Mouse (Mus musculus): ENCODE measurements around the gene Rbms1.

Gene Rbms1

DNA sequence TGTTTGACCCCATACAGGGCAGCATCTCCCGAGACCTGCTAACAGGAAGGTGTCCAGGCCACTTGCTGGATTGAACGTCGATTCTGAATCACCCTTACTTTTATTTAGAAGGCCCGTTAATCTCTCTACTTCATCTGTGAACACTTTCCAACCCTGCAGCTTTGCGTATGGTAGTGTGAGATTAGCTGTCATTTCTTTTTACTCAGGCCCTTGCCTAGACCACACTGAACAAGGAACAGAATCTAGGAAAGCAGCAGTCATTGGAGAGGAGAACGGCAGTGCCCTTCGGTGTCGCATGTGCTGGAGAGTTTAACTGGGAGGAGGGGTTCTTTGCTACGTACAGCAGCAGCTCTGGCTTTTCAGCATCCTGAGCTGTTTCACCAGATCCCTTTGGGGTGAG lies 167.1 kb downstream of the Rbms1 start:
- ATAC-seq (ENCODE audit: insufficient number of reproducible peaks, low FRiP score, low TSS enrichment), result no peak

DNA sequence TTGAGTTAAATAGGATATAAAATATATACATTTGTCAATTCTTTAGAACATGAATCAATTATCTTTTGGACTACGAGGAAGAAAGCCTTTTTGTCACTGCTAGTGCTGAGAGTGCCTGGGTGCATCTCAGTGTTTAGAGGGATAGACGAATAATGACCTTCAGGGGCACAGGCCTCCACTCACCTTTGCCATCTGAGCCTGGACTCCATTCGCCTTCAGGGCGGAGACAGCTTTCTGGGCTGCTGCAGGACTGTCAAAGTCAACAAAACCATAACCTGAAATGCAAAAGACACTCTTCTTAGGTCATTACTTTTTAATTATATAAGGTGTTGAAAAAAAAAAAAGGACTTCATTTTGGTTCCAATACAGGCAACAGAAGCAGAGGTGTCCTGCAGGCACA lies 170.5 kb downstream of the Rbms1 start:
- no peak for ATAC-seq (ENCODE audit: insufficient number of reproducible peaks, low FRiP score, low TSS enrichment)

DNA sequence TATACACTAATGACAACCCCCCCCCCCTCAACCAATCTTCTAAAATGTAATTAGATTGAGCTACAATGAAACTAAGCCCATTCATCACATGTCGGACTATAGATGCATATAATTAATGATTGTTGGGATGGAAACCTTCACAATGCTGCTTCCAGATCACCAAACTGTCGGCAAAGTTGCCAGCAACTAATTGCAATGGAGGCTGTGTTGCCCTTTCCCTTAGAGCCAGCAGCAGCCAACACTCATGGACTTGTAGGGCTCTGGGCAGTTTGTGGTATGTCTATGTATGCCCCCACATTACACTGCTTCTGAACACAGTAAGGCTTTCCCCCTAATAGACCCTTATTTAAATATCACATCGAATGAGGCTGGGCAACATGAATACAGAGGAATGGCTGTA lies 173.9 kb downstream of the Rbms1 start:
- ATAC-seq (ENCODE audit: insufficient number of reproducible peaks, low FRiP score, low TSS enrichment), result no peak

DNA sequence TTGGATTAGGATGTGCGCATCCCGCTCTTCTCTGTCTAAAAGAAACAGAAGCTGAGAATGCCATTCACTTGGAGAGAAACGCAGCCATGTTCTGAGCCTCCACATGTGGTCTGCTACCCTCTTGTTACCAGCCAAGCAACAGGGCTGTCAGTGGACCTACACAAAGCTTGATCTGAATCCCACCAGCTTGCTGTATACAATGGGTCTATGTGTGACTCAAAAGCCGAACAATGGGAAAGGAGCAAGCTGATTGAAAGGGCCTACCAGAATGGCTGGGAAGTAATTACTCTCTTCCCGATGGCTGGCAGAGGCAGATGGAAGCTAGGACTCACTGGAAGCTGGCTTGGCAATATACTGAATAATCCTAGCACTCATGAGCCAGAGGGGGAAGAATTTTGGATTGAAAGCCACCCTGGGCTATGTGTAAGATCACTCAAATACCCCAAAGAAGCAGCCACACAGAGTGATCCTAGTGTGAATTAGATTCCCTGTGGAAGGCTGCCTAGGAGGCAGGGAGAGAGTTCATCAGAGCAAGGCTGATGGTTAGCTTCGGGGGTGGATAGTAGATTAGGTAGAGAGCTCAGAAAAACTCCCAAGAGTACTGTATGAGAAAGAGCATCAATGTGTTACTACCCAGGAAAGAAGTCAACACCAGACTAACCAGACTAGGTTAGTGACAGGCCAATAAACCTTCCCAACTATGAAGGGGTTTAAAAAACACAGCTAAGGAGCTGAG lies 174.7 kb downstream of the Rbms1 start:
- ATAC-seq (ENCODE audit: insufficient number of reproducible peaks, low FRiP score, low TSS enrichment), result no peak

DNA sequence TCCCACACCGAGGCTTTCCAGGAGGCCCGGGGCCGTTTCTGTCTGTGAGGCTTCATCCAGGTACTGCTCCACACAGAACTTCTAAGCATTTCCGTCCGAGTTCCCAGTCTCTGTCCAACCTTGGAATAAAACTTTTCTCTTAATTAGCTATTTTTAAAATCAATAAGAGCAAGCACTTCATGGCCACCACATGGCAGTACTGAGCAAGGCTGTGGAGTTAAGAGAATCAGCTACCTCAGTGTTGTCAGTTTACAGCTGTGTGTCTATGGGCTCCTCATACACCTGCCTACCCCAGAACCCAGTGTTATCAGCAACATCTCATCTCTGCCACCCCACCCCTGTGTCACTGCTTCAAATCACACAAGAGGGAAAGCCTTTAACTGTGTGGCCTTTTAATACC lies 175.9 kb downstream of the Rbms1 start:
- no peak for ATAC-seq (ENCODE audit: insufficient number of reproducible peaks, low FRiP score, low TSS enrichment)

DNA sequence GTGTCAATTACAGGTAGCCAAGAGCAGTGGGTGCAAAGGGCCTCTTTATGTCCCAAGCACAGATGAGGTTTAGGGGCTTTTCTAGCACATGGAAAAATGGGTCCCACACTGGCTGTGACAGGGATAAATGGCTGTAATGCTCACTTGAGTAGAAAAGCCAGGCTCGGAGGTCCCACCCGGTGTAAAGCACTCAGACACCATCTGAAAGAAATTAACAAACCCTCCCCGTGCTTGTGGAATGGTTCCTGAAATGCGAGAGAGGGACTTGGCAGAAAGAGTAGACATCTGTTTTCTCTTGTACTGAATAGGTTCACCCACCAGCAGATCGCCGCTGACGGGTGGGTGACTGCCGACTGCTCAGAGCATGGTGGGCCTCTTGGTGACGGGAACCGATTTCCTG lies 176.7 kb downstream of the Rbms1 start:
- no peak for ATAC-seq (ENCODE audit: insufficient number of reproducible peaks, low FRiP score, low TSS enrichment)

DNA sequence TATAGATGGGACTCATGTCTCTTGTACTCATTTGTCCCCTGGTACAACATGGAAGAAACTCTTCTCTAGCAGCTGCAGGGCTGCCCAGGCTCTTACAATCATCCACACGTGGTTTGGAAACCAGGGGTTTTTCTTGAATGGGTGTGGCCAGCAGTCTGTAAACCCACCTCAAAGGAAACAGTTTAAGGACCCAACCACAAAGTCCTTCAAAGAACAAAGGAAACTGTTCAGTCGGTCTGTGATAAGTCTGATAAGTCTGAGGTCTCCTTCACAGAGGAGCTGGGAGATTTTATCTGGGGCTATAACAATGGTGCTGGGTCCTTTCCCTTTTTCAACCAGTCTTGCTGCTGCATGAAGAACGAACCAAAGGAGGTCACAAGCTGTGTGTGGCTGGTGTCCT lies 188.5 kb downstream of the Rbms1 start:
- ATAC-seq (ENCODE audit: insufficient number of reproducible peaks, low FRiP score, low TSS enrichment), result no peak

DNA sequence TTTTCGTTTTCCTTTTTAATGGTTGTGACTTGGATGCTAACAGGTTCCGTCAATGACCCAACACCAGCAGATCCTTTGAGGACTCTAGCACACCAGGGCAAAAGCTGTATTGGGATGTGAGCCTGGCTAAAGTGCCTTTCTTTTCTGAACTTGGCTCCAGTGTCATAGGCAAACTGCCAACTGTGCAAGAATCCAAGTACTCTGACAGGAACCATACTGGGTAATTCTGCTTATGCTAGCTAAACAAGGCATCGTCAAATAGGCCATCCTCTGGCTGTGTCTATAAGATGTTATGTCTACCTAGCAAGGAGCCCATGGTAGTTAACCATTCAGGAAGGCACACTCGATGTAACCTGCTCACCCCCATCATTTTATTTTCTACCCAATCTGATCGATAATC lies 189.4 kb downstream of the Rbms1 start:
- no peak for ATAC-seq (ENCODE audit: insufficient number of reproducible peaks, low FRiP score, low TSS enrichment)

DNA sequence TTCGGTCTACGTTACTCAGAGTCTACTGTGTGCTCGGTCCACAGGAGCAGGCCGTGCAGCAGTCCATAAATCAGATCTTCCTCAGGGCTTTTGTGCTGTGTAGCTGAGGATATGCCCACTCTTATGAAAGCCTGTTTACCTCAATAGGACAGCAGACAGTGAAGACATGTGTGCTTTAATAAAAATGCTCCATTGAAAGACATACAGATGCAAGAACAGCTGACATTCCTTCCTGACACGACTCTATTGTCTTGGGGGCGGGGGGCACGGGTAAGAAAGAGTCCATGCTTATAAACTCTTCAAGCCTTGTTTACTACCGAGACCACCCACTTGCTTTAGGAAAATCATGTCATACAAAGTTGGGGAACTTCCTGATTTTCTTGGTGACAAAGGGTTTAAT lies 196.6 kb downstream of the Rbms1 start:
- ATAC-seq (ENCODE audit: insufficient number of reproducible peaks, low FRiP score, low TSS enrichment), result no peak

DNA sequence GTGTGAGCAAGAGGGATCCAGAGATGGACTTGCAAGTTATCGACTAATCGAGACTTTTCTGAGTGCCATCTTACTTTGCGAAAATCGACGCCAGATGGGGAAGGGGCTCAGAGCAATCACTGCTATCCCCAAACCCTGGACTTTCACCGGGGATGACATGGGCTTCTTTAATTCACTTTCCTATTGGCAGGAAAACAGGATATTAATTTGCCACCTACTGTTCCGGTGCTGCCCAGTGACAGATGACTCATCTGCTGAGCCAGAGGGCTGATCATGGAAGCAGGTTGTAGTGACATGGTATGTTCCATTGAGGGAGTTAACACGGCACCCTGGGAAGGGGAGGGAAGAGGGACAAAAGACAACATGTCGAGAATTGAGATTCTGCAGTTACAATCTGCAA lies 206.8 kb downstream of the Rbms1 start:
- ATAC-seq (ENCODE audit: insufficient number of reproducible peaks, low FRiP score, low TSS enrichment), result no peak

DNA sequence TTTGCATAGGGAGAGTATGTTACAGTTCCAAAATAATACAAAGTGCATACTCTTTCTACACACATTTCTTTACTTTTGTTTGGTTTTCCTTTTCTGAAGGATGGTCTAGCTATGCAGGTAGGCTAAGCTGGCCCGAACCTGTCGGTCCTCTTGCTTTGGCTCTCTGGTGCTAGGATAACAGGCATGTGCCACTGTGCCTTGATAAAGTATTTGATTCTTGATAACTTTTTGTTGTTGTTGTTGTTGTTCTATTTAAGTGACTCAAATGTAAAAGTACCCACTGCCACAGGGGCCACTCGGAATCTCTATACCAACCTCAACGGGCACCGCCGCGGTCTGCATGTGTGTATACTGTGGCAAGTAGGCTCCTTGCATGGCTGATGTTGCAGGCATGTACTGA lies 207.9 kb downstream of the Rbms1 start:
- ATAC-seq (ENCODE audit: insufficient number of reproducible peaks, low FRiP score, low TSS enrichment), result no peak

DNA sequence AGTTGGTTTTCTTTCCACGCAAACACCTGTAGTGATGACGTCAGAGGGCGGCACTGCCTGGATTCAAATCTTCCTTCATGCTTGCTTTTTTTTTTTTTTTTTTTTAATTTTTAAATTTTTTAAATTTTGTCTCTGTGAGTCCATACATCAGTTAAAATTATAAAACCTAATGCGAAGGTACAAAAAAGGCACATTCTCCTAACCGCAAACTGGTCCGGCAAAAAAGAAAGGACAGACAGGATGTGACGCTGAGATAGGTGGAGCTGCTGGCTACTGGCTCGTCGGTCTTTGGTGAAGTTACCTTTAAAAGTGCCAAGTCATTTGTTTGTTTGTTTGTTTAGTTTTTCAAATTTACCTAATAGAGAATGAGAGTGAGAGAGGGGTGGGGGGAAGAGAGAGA lies 211.7 kb downstream of the Rbms1 start:
- ATAC-seq (ENCODE audit: insufficient number of reproducible peaks, low FRiP score, low TSS enrichment), result no peak

DNA sequence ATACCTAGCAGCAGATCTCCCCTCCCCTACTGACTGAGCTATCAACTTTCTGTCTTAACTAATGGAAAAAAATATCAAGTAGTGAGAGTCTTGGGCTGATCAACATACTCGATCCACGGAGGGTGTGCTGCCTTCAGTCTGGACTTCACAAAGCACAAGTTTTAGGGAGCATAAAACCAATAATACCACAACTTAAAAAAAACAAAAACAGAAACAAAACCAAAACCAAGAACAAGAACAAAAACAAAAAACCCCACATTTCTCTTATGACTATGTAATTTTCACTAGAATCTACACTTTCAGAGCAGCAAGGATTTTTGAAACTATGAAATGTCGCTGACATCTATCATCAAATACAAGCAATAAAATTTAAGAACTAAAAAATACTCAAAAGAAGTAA lies 212.4 kb downstream of the Rbms1 start:
- ATAC-seq (ENCODE audit: insufficient number of reproducible peaks, low FRiP score, low TSS enrichment), result no peak

DNA sequence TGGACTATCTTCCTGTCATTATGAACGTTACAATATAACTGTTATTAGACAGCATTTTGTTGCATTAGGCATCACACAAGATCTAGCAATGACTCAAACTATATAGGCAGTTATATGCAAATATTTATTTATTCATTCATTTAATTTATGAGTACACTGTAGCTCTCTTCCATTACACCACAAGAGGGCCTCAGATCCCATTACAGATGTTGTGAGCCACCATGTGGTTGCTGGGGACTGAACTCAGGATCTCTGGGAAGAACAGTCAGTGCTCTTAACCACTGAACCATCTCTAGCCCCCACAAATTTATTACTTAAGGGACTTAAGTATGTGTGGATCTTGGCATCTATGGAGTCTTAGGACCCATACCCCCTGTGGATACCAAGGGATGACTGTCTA lies 214.4 kb downstream of the Rbms1 start:
- no peak for ATAC-seq (ENCODE audit: insufficient number of reproducible peaks, low FRiP score, low TSS enrichment)

DNA sequence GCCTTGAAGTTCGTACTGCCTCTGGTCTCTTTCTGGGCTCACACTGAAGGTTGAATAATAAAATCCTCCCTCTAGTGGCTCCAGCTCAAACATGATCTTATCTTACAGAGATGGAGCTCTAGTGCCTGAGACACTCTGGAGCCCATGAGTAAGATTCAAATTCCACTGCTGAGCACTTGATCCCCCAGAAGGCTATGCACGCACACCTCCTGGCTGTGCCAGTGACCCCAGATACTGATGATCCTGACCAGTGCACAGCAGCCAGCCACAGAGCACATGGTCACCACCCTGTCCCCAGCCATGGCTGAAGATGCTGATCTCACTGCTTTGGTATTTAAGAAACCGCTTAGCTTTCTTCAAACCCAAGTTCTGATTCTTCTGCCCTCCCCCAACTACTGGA lies 215.4 kb downstream of the Rbms1 start:
- ATAC-seq (ENCODE audit: insufficient number of reproducible peaks, low FRiP score, low TSS enrichment), result no peak

DNA sequence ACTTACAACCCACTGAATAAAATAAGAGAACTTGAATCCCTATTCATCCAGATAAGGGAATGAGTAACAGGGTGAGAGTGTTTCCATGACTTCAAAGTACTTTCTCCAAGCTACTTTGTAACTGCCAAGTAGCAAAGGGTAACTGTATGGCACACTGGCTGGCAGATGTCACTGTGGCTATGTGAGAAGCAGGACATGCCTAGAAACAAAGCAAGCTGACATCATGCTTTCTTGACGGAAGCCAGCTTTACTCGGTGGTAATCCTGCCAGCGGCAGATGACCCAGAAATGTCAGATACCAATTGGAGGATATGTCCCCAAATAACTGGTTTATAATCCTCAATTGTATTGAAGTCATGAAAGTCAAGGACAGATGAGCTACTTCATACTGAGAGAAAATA lies 218.3 kb downstream of the Rbms1 start:
- ATAC-seq (ENCODE audit: insufficient number of reproducible peaks, low FRiP score, low TSS enrichment), result no peak

DNA sequence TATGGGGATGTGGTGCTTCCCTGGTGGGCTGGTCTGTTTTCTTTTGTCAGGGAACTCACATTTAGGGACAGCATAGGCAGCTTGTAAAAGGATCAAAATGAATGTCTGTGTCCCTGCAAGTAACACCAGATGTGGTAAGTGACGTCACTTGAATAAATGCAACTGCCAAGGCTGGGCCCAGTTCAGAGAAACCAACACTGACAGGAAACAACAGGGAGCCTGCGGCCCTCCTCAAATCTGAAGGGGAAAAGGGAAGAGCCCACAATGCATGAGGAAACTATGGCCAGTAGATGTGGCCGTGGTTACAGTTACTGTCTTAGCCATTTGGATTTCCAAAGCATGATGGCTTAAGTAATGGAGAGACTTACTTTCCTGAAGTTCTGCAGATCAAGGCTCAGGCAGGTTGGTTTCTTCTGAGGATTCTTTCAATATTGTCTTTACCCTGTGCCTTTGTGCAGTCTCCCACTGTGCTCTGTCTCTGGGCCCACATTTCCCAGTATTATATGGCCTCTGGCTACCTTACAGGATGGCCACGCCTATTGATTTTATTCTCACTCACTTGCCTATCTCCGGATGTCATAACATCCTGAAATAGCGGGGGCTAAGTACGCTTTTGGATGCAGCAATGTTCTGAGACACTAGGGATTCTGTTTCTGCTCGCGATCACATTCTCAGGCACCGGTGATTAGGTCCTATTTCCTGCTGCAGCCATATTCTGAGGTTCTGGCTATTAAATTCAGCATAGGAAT lies 223.4 kb downstream of the Rbms1 start:
- no peak for ATAC-seq (ENCODE audit: insufficient number of reproducible peaks, low FRiP score, low TSS enrichment)

DNA sequence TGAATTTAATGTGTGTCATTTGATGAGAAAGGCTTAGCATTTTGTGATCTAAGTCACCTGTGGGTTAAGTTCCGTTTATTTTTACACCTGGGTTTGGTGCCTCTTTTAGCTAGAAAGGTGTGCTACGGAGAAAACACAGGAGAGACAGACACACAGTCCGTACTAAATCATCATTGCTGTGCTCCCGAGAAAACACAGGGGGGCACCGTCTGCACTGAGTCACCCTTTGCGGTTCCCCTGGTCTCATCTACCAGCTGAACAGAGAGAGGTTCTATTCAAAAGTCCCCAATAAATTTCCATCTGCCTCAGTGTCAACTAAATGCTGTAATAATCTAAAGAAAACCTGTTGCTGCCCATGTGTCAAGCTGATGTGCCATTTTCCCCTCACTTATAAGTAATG lies 232.1 kb downstream of the Rbms1 start:
- ATAC-seq (ENCODE audit: insufficient number of reproducible peaks, low FRiP score, low TSS enrichment), result no peak

DNA sequence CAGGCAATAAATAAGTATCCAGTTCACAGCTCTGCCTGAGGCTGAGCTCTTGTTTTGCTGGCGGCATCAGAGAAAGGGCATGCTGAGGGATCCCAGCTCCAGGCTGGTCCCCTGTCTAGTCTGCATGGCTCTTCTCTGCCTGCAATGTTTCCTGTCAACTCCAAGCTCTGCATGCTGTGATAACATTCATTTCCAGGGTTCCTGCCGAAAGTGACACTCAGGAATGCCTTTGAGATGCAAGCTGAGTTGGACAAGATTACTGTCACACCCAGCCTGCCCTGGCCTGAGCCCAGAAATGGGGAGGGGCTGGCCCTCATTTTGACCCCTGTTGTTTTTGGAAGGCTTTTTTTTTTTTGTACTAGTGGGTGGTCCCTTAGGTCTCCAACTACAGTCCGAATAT lies 233.0 kb downstream of the Rbms1 start:
- ATAC-seq (ENCODE audit: insufficient number of reproducible peaks, low FRiP score, low TSS enrichment), result no peak

DNA sequence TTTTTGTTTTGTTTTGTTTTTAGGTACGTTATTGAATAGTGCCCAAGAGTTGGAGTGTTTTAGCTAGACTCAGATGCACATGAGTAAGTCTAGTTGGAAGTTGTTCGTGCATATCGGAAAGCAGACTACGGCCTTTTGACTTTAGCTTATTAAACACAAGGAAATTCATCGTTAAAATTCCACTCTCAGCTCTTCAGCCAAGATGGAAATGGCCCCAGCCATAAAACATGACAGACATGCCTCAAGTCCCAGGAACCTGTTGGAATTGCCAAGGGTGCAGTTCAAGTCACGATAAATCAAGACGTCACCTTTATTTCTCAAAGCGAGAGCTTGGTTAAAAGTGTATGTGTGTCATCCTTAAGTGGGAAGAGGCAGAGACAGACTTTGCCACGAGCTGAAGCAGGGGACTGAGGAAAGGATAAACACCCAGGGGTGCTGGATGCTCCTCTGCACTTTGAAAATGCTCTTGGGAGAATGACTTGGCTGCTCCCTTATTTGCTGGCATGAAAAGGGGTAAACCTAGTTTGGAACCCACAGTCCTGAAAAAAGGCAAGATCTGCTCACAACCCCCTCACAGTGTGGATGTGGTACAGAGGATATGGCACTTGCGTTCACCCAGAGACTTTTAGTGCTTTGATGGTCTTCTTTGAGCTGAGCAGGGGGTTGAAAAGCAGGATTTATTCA lies 233.9 kb downstream of the Rbms1 start:
- no peak for ATAC-seq (ENCODE audit: insufficient number of reproducible peaks, low FRiP score, low TSS enrichment)

DNA sequence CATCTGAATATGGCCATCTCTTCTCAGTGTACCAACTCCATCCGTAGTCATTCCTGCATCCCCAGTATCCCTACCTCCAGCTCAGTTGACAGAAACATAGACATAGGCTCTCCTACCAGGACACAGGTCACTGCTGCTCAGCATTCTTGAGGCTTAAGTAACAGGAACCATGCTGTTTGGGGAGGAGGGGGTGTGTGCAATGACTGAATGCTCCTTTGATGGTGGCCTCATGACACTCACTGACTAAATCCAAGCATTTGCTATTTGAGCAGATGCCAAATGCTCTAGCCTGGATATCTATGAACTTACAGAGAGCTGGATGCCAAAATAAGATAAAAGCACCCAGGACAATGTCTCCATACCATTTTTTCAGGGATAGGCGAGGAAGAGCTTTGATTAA lies 238.3 kb downstream of the Rbms1 start:
- ATAC-seq (ENCODE audit: insufficient number of reproducible peaks, low FRiP score, low TSS enrichment), result no peak

DNA sequence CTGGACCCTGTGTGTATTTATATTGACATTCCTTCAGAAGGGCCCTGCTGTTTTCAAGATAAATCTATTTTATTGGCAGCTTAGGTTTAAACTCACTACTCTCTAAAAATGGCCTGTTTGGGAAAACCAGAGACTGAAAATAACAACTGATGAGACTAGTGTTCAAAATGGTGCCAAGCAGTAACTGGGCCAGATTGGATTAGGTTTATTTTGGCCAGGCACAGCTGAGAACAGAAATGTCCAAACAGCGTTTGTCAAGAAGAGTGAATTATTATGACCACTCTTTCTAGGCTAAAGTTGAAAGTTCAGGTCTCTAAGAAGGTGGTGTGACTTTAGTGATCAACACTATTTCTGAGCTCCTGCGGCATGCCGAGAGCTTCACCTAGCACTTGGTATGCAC lies 240.0 kb downstream of the Rbms1 start:
- no peak for ATAC-seq (ENCODE audit: insufficient number of reproducible peaks, low FRiP score, low TSS enrichment)

All from cerebellum, adult (tissue).